Mouse (Mus musculus) megakaryocyte, embryonic 14.5 days (primary cell): Measurements from ENCODE around the gene Adgrf2.

Experiments
- FLI1 ChIP-seq: IDR thresholded peaks from 2 replicates; pipeline ENCODE4 v1.6.1; 2012; ENCODE audit warnings: low read length, inconsistent platforms, mixed read lengths
- GATA1 ChIP-seq: IDR thresholded peaks from 3 replicates; pipeline ENCODE4 v1.6.1; 2012; ENCODE audit warnings: mixed read lengths, low read length, inconsistent platforms, borderline replicate concordance

DNA sequence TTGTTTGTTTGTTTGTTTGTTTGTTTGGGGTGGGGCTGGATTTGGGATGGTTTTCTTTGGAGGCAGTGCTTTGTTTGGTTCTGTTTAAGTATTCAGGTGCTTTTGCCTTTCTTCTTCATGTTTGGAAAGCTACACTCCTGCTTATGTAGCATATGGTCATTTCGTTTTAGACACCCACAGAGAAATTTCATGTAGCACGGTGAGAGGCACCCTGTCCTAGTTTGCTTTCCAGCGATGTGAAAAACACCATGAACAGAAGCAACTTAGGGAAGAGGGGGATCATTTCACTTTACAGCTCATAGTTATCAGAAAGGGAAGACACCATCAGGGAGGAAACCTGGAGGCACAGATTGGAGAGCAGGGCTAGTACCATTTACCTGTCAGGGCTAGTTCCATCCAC, 844 bp upstream of the Adgrf2 start:
- TF ChIP-seq GATA1 = no peak
- TF ChIP-seq FLI1 = no peak
